Mouse (Mus musculus): ENCODE results near the gene Cyp2c55. TPM values are rescaled to one million over a fixed set of nuclear protein-coding genes. Genes with fewer than 3 reads are reported as not detected.

Gene Cyp2c55
- not detected for polyA plus RNA-seq (2015; fragmentation: Illumina TruSeq; extraction: RNeasy Lipid Tissue Mini Kit (QIAGEN cat#74804); ENCODE audit: low read depth, low replicate concordance)

GRCm38 (mm10) chr19:39006715-39007114 is at the start of gene Cyp2c55:
TSS of gene Cyp2c55 (plus strand) at chr19:39007019.

DNA sequence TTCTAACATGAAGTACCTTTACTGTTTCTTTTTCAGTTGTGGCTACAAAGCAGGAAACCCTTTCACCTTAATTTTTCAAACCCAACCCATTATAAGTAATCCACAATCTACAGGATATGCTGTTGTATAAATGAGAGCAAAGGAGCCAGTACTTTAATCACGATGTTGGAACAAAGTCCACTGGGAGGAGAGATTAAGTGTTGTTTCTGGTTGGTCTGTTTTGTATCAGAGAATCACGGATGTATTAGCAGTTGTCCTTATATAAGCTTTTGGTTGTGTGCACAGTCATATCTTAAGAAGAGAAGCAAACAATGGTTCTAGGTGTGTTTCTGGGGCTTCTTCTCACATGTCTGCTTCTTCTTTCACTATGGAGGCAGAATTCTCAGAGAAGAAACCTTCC is 53.9 kb downstream of the Cyp2c55 start, which contains the start of gene Cyp2c65:
Gene Cyp2c65 (plus strand): TSS at position 297 of the 400 bp plus-strand sequence.

Other genes with a start within 250 kb of the Cyp2c55 start
- gene Noc3l, start 187.8 kb upstream of the Cyp2c55 start, polyA plus RNA-seq (2015; fragmentation: Illumina TruSeq; extraction: RNeasy Lipid Tissue Mini Kit (QIAGEN cat#74804); ENCODE audit: low read depth, low replicate concordance): 8.9 TPM
- 10.3 TPM for gene Tbc1d12, start 170.4 kb upstream of the Cyp2c55 start, polyA plus RNA-seq (2015; fragmentation: Illumina TruSeq; extraction: RNeasy Lipid Tissue Mini Kit (QIAGEN cat#74804); ENCODE audit: low read depth, low replicate concordance)
- gene Hells, start 76.1 kb upstream of the Cyp2c55 start, polyA plus RNA-seq (2015; fragmentation: Illumina TruSeq; extraction: RNeasy Lipid Tissue Mini Kit (QIAGEN cat#74804); ENCODE audit: low read depth, low replicate concordance): 1.2 TPM
- not detected for gene Cyp2c65, start 54.0 kb downstream of the Cyp2c55 start, polyA plus RNA-seq (2015; fragmentation: Illumina TruSeq; extraction: RNeasy Lipid Tissue Mini Kit (QIAGEN cat#74804); ENCODE audit: low read depth, low replicate concordance)
- gene Cyp2c66, start 106.9 kb downstream of the Cyp2c55 start, polyA plus RNA-seq (2015; fragmentation: Illumina TruSeq; extraction: RNeasy Lipid Tissue Mini Kit (QIAGEN cat#74804); ENCODE audit: low read depth, low replicate concordance): not detected

Measured in brain, adult 10 weeks (tissue).